Mouse (Mus musculus): ENCODE results near the gene Stk11ip. TPM values are rescaled to one million over a fixed set of nuclear protein-coding genes. Genes with fewer than 3 reads are reported as not detected.

The Stk11ip gene
- polyA plus RNA-seq, 1 experiment from 2014 or later, result 25.5 TPM

DNA sequence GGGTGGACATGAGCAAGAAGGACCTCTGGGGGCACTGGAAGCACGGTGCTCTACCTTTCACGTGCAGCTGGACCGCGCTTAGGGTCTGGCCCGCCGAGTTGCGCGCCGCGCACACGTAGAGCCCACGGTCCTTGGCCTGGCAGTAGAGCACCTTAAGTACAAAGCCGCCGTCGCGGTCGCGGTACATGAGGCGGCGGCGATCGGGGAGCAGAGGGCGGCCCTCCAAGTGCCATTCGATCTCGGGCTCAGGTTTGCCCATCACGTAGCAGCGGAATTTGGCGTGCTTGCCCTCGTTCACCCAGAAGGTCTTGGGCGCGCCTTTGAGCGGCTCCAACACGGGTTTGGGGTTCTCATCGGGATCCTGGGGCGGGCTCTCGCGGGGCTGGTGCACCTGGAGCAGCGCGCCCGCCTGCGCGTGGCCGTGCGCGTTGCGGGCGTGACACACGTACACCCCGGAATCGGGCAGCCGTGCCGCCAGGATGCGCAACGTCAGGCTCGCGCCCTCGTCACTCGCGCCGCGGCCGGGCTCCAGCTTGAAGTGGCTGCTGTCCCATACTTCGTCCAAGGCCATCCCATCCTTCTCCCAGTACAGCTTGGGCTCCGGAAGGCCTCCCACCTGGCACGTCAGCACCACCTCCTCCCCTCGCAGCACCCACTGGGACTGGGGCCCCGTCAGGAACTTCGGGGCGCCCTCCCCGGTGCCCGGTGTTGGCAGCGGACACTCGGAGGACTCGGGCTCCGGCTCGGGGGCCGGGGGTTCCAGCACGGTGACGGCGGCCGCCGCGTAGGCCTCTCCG is 16.0 kb upstream of the Stk11ip start:
- Histone ChIP-seq H3K27me3 (peaks cover 7% of the 10 kb centered on the region; the same call in 1 of the 2 replicates), H3K4me3 (peak overlapping the region; percentile 94), H3K4me1 (peaks cover 39% of the 10 kb centered on the region), H3K9me3 (no peaks in the 10 kb centered on the region), H3K36me3 (peaks cover 39% of the 10 kb centered on the region), H3K9ac (peak overlapping the region; percentile 99), H3K4me2 (replicated peaks) (peak overlapping the region; percentile 83), H3K27ac (peak overlapping the region; percentile 99)
- ATAC-seq (ENCODE audit: low FRiP score, low read depth), result peak; percentile 32
- under 1% methylated on average over 84 of the region's 84 CpGs for WGBS

DNA sequence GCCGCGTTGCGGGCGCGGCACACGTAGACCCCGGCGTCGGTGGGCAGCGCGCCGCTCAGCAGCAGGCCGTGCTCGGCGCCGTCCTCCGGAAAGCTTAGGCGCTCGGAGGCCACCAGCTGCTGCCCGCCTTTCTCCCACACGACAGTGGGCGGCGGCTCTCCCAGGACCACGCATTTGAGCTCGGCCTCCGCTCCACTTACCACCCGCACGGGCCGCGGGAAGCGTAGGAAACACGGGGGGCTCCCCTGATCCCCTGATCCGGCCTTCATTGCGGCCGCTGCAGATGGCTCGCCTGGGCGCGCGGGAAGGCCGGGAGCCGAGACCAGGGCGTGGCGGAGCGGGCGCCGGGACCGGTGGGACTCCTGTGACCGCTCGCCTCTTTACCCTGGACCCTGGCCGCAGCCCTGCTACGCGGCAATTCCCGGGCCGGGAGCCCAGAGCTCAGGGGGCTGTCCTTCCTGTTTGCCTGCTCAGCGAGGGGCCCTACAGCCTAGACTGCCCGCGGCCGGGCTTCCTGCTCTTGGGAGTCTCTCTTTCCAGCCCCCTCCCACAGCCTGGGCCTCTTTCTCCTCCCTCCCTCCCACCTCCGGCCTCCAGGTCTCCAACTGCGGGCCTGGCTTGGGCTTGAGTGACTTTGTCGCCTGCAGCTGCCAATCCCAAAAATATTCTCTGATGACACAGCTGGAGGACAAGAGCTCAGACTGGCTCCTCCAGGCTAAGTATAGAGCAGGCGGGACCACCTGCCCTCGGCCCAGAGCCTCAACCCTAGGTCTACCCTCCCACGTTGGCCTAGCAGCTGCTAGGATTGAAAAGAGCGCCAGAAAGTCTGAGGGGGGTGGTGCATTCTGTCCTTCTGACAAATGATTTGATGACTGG is 15.1 kb upstream of the Stk11ip start, which contains the start of gene Obsl1:
Obsl1 (minus strand) TSS at position 497 of the 876 bp plus-strand sequence.
- Histone ChIP-seq H3K4me3 (peak within 1 kb of the TSS; percentile 94), H3K27ac (peak within 1 kb of the TSS; percentile 99), H3K4me1 (peaks cover 44% of the 10 kb centered on the region), H3K9me3 (no peaks in the 10 kb centered on the region), H3K4me2 (replicated peaks) (peak within 1 kb of the TSS; percentile 83), H3K9ac (peak within 1 kb of the TSS; percentile 99), H3K27me3 (peaks cover 7% of the 10 kb centered on the region; the same call in 1 of the 2 replicates), H3K36me3 (peaks cover 30% of the 10 kb centered on the region)
- peak; percentile 93 for ATAC-seq (ENCODE audit: low FRiP score, low read depth)
- under 1% methylated on average over 63 of the region's 65 CpGs for WGBS

DNA sequence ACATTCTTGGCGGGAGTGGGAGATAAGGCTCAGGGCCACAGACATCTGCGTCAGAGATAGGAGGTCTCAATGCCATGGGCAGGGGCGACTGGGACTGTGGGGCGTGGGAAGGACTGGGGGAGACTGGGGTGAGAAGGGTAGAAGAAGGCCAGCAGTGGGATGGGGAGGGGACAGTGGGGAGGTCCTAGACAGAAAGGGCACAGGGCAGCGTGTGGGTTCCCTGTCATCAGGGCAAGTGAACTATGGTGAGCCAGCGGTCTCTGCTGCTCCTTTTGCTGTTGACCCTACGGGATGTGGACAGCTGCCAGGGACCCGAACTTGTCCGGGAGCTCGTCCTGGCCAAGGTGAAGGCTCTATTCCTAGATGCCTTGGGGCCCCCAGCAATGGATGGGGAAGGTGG is 14.3 kb upstream of the Stk11ip start, which contains the start of gene Inha:
Inha (plus strand) TSS at position 72 of the 400 bp plus-strand sequence.
- Histone ChIP-seq H3K27ac (peak within 1 kb of the TSS; percentile 99), H3K4me2 (replicated peaks) (peak within 1 kb of the TSS; percentile 83), H3K9ac (peak within 1 kb of the TSS; percentile 99), H3K4me1 (peaks cover 51% of the 10 kb centered on the region), H3K36me3 (peaks cover 22% of the 10 kb centered on the region), H3K27me3 (peaks cover 7% of the 10 kb centered on the region; the same call in 1 of the 2 replicates), H3K4me3 (peak within 1 kb of the TSS; percentile 94), H3K9me3 (no peaks in the 10 kb centered on the region)
- no peak for ATAC-seq (ENCODE audit: low FRiP score, low read depth)
- 74% methylated on average over 10 of the region's 10 CpGs for WGBS

DNA sequence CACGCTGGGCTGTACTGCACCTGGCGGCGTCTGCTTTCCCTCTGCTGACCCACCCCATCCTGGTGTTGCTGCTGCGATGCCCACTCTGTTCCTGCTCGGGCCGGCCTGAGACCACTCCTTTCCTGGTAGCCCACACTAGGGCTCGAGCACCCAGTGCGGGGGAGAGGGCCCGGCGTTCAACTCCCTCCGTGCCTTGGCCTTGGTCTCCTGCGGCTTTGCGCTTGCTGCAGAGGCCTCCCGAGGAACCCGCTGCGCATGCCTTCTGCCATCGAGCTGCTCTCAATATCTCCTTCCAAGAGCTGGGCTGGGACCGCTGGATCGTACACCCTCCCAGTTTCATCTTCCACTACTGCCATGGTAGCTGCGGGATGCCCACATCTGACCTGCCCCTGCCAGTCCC is 11.7 kb upstream of the Stk11ip start:
- Histone ChIP-seq H3K36me3 (no peaks in the 10 kb centered on the region; the same call in 1 of the 2 replicates), H3K4me2 (replicated peaks) (no peak overlapping the region), H3K9me3 (no peaks in the 10 kb centered on the region), H3K9ac (no peak overlapping the region; the same call in 1 of the 2 replicates), H3K4me1 (peaks cover 32% of the 10 kb centered on the region), H3K27ac (no peak overlapping the region), H3K4me3 (no peak overlapping the region), H3K27me3 (peaks cover 7% of the 10 kb centered on the region; the same call in 1 of the 2 replicates)
- no peak for ATAC-seq (ENCODE audit: low FRiP score, low read depth)
- WGBS, result 54% methylated on average over 20 of the region's 20 CpGs

DNA sequence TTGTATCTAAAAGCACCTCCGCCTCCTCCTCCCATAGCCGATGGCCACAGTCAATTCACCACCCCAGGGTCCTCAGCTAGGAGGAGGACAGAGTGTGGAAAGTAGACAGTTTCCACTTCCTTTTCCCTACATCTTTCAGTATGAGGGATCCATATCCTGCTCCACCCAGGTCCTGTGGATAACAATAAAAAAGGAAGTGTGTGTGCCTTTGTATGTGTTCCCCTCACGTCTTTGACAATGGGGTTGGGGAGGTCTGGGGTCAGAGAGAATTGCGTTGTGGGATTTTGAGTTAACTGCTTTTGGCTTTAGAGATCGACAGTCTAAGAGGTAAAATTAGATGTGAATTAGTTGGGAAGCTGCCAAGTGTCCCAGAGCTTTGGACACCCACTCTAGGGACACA is 11.2 kb upstream of the Stk11ip start:
- H3K4me2 ChIP-seq (replicated peaks), result no peak overlapping the region
- ATAC-seq (ENCODE audit: low FRiP score, low read depth), result no peak
- H3K9ac ChIP-seq, result no peak overlapping the region
- peaks cover 7% of the 10 kb centered on the region; the same call in 1 of the 2 replicates for H3K27me3 ChIP-seq
- H3K9me3 ChIP-seq, result no peaks in the 10 kb centered on the region
- 73% methylated on average over 5 of the region's 5 CpGs for WGBS
- H3K27ac ChIP-seq, result no peak overlapping the region
- H3K4me3 ChIP-seq, result no peak overlapping the region
- H3K36me3 ChIP-seq, result no peaks in the 10 kb centered on the region; the same call in 1 of the 2 replicates
- H3K4me1 ChIP-seq, result peaks cover 26% of the 10 kb centered on the region

DNA sequence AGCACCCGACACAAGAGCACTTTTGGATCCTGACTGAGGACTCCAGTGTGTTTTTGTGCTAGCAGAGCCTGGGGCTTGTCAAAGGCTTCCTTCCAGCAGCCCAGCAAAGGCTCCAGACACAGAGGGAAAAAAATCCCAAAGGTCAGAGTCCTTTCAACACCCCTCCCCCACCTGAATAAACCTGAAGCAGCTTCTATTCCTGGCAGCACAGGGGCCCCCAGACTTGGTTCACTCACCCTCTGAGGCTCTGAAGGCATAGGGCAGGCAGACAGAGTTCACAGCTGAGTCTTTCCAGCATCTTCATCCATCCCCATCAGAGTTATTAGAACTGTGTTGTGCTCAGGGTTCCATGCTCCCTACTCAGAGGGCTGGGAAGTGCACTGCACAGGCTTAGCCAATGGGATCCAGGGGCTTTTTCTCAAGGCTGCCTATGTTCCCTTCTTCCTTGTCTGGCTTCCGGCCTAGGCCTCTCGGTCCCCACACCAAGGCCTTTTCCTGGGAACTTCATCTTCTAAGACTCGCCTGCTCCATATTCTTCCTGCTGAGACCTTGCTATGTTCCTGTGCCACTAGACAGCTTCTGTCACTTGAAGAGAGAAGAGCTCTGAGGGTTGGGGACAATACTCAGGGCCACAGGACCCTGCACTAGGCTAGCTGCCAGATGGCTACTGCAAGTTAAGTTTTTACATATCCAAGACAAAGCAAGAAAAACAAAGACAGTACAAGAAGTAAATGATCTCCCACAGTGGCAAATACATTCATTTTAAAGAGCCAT is 9.7 kb upstream of the Stk11ip start:
- peaks cover 7% of the 10 kb centered on the region; the same call in 1 of the 2 replicates for H3K27me3 ChIP-seq
- H3K36me3 ChIP-seq, result no peaks in the 10 kb centered on the region; the same call in 1 of the 2 replicates
- H3K4me1 ChIP-seq, result peaks cover 23% of the 10 kb centered on the region
- ATAC-seq (ENCODE audit: low FRiP score, low read depth), result no peak
- H3K9ac ChIP-seq, result no peak overlapping the region
- no peaks in the 10 kb centered on the region for H3K9me3 ChIP-seq
- no peak overlapping the region for H3K4me2 ChIP-seq (replicated peaks)
- WGBS, result 55% methylated on average over 4 of the region's 4 CpGs
- H3K4me3 ChIP-seq, result no peak overlapping the region
- H3K27ac ChIP-seq, result peak overlapping the region; percentile 35; the same call in 1 of the 2 replicates

DNA sequence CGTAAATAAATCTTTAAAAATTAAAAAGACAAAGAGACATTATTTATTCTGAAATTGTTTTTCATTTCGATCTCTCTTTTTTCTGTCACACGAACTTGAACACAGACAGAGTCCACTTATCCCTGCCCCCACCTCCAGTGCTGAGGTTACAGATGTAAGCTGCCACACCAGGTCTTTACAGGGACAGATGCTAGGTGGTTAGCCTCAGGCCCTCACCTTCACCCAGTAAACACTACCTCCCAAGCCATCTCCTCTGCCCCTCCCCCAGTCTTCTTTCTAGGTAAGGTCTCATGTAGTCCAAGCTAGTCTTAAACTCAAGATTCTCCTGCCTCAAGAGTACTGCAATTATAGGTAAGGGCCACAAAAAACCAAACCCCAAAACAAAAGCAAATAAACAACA is 8.8 kb upstream of the Stk11ip start:
- Histone ChIP-seq H3K4me3 (no peak overlapping the region), H3K9ac (no peak overlapping the region), H3K27me3 (peaks cover 7% of the 10 kb centered on the region; the same call in 1 of the 2 replicates), H3K36me3 (no peaks in the 10 kb centered on the region; the same call in 1 of the 2 replicates), H3K27ac (no peak overlapping the region), H3K9me3 (no peaks in the 10 kb centered on the region), H3K4me1 (peaks cover 14% of the 10 kb centered on the region), H3K4me2 (replicated peaks) (no peak overlapping the region)
- no peak for ATAC-seq (ENCODE audit: low FRiP score, low read depth)
- WGBS, result 88% methylated on average over 3 of the region's 3 CpGs

DNA sequence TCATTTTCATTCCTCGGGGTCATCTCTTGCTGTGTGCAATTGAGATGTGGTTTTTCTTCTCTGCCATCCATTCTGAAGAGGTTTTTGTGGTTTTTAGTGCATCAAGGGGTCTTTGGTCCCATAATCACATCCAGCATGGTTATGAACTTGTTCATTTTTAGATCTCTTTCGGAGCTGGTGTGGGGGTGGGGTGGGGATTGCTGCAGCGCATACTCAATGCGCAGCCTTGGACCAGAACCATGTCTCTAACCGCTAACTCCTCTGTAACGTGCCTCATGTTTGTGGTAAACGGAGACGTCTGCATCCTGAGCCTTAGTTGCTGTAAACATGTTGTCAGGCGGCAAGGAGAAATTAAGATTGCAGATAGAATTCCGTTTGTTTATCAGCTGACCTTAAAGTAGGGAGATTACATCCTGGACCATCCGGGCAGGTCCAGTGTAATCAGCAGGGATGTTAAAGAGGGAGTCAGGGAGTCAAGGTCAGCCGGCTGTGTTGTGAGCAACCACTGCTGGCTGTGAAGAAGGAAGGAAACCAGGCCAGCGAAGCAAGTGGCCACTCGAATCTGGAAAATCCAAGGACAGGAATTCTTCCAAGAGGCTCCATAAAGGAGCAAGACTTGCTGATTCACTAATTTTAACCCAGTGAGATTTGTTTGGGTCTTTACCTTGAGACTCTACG is 4.5 kb upstream of the Stk11ip start:
- Histone ChIP-seq H3K4me2 (replicated peaks) (no peak overlapping the region), H3K4me1 (peaks cover 19% of the 10 kb centered on the region), H3K27ac (no peak overlapping the region), H3K27me3 (no peaks in the 10 kb centered on the region), H3K4me3 (no peak overlapping the region), H3K9ac (no peak overlapping the region), H3K36me3 (no peaks in the 10 kb centered on the region), H3K9me3 (no peaks in the 10 kb centered on the region)
- 76% methylated on average over 15 of the region's 15 CpGs for WGBS
- ATAC-seq (ENCODE audit: low FRiP score, low read depth), result no peak

DNA sequence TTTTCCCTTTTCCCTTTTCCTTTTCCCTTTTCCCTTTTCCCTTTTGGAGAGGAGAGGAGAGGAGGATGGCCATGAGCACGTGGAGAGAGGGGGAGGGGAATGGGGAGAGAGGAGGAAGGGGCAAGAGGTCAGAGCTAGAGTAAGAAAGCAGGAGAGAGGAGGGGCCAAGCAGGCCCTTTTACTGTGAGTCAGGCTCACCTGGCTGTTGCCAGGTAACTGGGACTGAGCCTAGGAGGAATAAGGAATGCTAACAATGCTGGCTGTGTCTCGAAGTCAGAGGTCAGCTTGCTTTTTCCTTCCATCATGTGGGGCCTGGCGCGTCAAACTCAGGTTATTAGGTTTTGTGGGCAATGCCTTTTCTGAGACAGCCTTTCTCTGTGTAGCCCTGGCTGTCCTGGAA is 3.3 kb upstream of the Stk11ip start:
- 57% methylated on average over 4 of the region's 4 CpGs for WGBS
- H3K36me3 ChIP-seq, result no peaks in the 10 kb centered on the region
- no peak overlapping the region for H3K9ac ChIP-seq
- no peaks in the 10 kb centered on the region for H3K27me3 ChIP-seq
- H3K9me3 ChIP-seq, result no peaks in the 10 kb centered on the region
- ATAC-seq (ENCODE audit: low FRiP score, low read depth), result no peak
- no peak overlapping the region for H3K4me2 ChIP-seq (replicated peaks)
- no peak overlapping the region for H3K4me3 ChIP-seq
- H3K27ac ChIP-seq, result no peak overlapping the region; the same call in 1 of the 2 replicates
- H3K4me1 ChIP-seq, result peaks cover 26% of the 10 kb centered on the region

DNA sequence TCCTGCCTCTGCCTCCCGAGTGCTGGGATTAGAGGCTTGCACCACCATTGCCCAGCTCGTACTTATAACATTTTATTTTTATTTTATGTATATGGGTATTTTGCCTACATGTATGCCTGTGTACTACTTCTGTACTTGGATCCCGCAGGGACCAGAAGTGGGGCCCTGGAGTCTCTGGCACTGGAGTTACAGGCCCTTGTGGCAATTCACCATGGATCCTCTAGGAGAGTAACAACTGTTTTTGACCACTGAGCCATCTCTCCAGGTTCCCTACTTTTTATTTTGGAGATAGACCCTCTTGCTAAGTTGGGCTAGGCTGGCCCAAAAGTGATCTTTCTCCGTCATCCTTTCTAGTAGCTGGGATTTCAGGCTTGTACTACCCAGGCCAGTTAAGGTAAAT is 2.9 kb upstream of the Stk11ip start:
- Histone ChIP-seq H3K9ac (no peak overlapping the region), H3K27ac (no peak overlapping the region; the same call in 1 of the 2 replicates), H3K4me2 (replicated peaks) (no peak overlapping the region)

DNA sequence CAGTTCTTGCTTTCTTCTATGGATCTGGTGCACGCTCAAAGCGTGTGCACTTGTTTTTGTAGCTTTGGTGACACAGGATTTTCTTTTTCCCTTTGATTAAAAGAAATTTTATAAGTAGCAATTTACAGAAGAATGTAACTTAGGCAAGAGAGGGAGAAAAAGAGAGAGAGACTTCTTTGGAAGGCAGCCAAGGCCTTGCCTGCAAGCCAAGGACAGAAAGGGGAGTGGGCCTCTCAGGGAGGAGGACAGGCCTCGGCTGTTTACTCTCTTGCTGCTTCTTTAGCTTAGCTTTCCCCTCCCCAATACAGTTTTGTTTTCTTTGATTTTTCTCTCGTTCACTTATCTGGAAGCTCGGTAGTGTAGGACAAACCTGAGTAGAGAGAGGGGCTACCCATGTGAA is 1.8 kb upstream of the Stk11ip start:
- 68% methylated on average over 5 of the region's 5 CpGs for WGBS
- no peak for ATAC-seq (ENCODE audit: low FRiP score, low read depth)
- no peak overlapping the region for H3K4me2 ChIP-seq (replicated peaks)
- no peak overlapping the region for H3K4me3 ChIP-seq
- H3K9me3 ChIP-seq, result no peaks in the 10 kb centered on the region
- no peaks in the 10 kb centered on the region for H3K27me3 ChIP-seq
- H3K4me1 ChIP-seq, result peaks cover 26% of the 10 kb centered on the region
- peak overlapping the region; percentile 97; the same call in 1 of the 2 replicates for H3K27ac ChIP-seq
- 0 out of 2 replicates have a peak, but pooled peaks cover 1% of the 10 kb centered on the region for H3K36me3 ChIP-seq
- no peak overlapping the region for H3K9ac ChIP-seq

More for the DNA sequence above, 2.9 kb upstream of the Stk11ip start:
- no peaks in the 10 kb centered on the region for H3K9me3 ChIP-seq
- H3K4me3 ChIP-seq, result no peak overlapping the region
- no peaks in the 10 kb centered on the region for H3K27me3 ChIP-seq
- no peaks in the 10 kb centered on the region for H3K36me3 ChIP-seq
- 92% methylated on average over 4 of the region's 4 CpGs for WGBS
- peaks cover 26% of the 10 kb centered on the region for H3K4me1 ChIP-seq
- ATAC-seq (ENCODE audit: low FRiP score, low read depth), result no peak
